Mouse (Mus musculus) ES-E14 (cell line): ENCODE measurements around the gene Rxrb. TPM values are rescaled to one million over a fixed set of nuclear protein-coding genes. Genes with fewer than 3 reads are reported as not detected.

ENCODE experiments used
- DNase-seq: peaks from one replicate; pipeline ENCODE4 v3.0.0-alpha.2; 2013; ENCODE audit warnings: low read depth, low spot score
- H3K27ac ChIP-seq: 2 replicates; pipeline ENCODE4 v1.5.1; 2012; ENCODE audit warnings: low read depth, mild to moderate bottlenecking, low read length, moderate library complexity, mixed read lengths; ENCODE audit not compliant: poor library complexity, insufficient read depth, severe bottlenecking
- H3K36me3 ChIP-seq: 2 replicates; pipeline ENCODE4 v1.6.1; 2012; ENCODE audit warnings: mild to moderate bottlenecking, low read length, moderate library complexity, mixed read lengths; ENCODE audit not compliant: control insufficient read depth, poor library complexity, insufficient read depth, severe bottlenecking
- H3K4me1 ChIP-seq, 2 experiments: fragments of 150-350 bp in 1 of 2; sonication (generic) in 1 of 2; 2 replicates each; pipeline ENCODE4 v1.6.1; 2012; ENCODE audit warnings: low read length in 2 of 2, mild to moderate bottlenecking in 1 of 2, mixed read lengths in 1 of 2; ENCODE audit not compliant: control insufficient read depth in 2 of 2, insufficient read depth in 2 of 2, poor library complexity in 1 of 2
- H3K4me3 ChIP-seq, 2 experiments: fragments of 150-350 bp in 1 of 2; sonication (generic) in 1 of 2; 2 replicates each; pipeline ENCODE4 v1.5.1; 2012; ENCODE audit warnings: low read length in 2 of 2, low read depth in 1 of 2, mild to moderate bottlenecking in 1 of 2, mixed read lengths in 1 of 2; ENCODE audit not compliant: insufficient read depth in 1 of 2, poor library complexity in 1 of 2, severe bottlenecking in 1 of 2
- H3K9ac ChIP-seq: 2 replicates; pipeline ENCODE4 v1.6.1; 2012; ENCODE audit warnings: low read depth, mild to moderate bottlenecking, low read length, mixed read lengths; ENCODE audit not compliant: poor library complexity, insufficient read depth, severe bottlenecking
- H3K9me3 ChIP-seq: fragments of 150-350 bp; sonication (generic); 2 replicates; pipeline ENCODE4 v1.6.1; 2012; ENCODE audit warnings: low read depth, mild to moderate bottlenecking, low read length; ENCODE audit not compliant: control insufficient read depth, insufficient read depth
- CHD2 ChIP-seq: IDR thresholded peaks from 2 replicates; pipeline ENCODE4 v1.6.1; 2014; ENCODE audit warnings: mild to moderate bottlenecking, low read depth, low read length, inconsistent platforms
- HCFC1 ChIP-seq: IDR thresholded peaks from 2 replicates; pipeline ENCODE4 v1.6.1; 2012; ENCODE audit warnings: low read length, inconsistent platforms, borderline replicate concordance; ENCODE audit not compliant: insufficient read depth
- MAFK ChIP-seq: IDR thresholded peaks from 2 replicates; pipeline ENCODE4 v1.6.1; 2014; ENCODE audit warnings: mild to moderate bottlenecking, low read depth, low read length, inconsistent platforms; ENCODE audit not compliant: insufficient read depth
- ZC3H11A ChIP-seq: IDR thresholded peaks from 2 replicates; pipeline ENCODE4 v1.6.1; 2012; ENCODE audit warnings: low read depth, mild to moderate bottlenecking, inconsistent platforms, low read length, borderline replicate concordance
- ZNF384 ChIP-seq: IDR thresholded peaks from 2 replicates; pipeline ENCODE4 v1.6.1; 2012; ENCODE audit warnings: low read depth, low read length, inconsistent platforms
- in situ Hi-C, 2 experiments: fragments of 600-800 bp; cut with MboI; formaldehyde crosslinking; loops; one replicate each; pipeline ENCODE4 v1.15.1; 2025; ENCODE audit warnings: low sequenced_read_pairs in 2 of 2, inconsistent platforms in 1 of 2; ENCODE audit not compliant: unreplicated experiment in 2 of 2
- total RNA-seq: library from RNA; depleted of rRNA; stranded (reverse); fragments of 300-350 nt; gene quantifications from 2 replicates; pipeline ENCODE4 v1.2.3, GENCODE M21; 2012; rRNA removed

The Rxrb gene
- total RNA-seq, 1 experiment, result 52.4 TPM

DNA sequence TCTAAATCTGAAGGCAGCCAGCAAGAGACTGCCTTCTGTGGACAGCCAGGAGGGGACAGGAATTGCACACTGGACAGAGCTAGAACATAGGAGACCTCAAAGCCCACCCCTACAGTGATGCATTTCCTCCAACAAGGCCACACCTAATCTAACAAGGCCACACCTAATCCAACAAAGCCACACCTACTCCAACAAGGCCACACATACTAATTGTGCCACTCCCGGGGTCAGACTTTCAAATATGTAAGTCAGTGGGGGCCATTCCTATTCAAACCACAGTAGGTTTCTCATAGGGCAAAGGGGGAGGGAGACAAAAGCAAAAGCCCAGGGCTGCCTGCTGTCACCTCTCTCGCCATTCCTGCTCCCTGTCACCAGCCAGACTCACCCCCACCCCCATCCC is 55.8 kb downstream of the Rxrb start:
- Histone ChIP-seq H3K4me3 (no peak overlapping the region), H3K9me3 (no peaks in the 10 kb centered on the region), H3K27ac (no peak overlapping the region), H3K36me3 (no peaks in the 10 kb centered on the region), H3K4me1 (peaks cover 0 to 13% of the 10 kb centered on the region in 2 experiments; a peak in 3 of 4 replicates), H3K9ac (no peak overlapping the region)
- no peak for DNase-seq
- in situ Hi-C loops, result no loop called here
- TF ChIP-seq ZC3H11A, result no peak
- TF ChIP-seq ZNF384, result no peak
- no peak for TF ChIP-seq HCFC1
- TF ChIP-seq CHD2, result no peak
- no peak for TF ChIP-seq MAFK

Other genes with a start within 250 kb of the Rxrb start
- gene Angptl4, start 250.0 kb upstream of the Rxrb start, total RNA-seq, result 30.5 and 39.3 TPM in 2 replicates
- 81.1 and 165 TPM in 2 replicates for gene Kank3, start 221.3 kb upstream of the Rxrb start, total RNA-seq
- 5,476 and 6,336 TPM in 2 replicates for gene Rps28, start 207.2 kb upstream of the Rxrb start, total RNA-seq
- 639 and 871 TPM in 2 replicates for gene Ndufa7, start 207.2 kb upstream of the Rxrb start, total RNA-seq
- 131 and 228 TPM in 2 replicates for gene Cd320, start 188.7 kb upstream of the Rxrb start, total RNA-seq
- 11.6 and 19.7 TPM in 2 replicates for gene Gm7029, start 158.0 kb upstream of the Rxrb start, total RNA-seq
- 149 and 187 TPM in 2 replicates for gene Kifc1, start 141.2 kb upstream of the Rxrb start, total RNA-seq
- gene Platr17, start 126.7 kb upstream of the Rxrb start, total RNA-seq, result 33.2 and 46.0 TPM in 2 replicates
- 67.3 and 73.7 TPM in 2 replicates for gene Daxx, start 122.4 kb upstream of the Rxrb start, total RNA-seq
- 39.4 and 64.9 TPM in 2 replicates for gene Tapbp, start 115.9 kb upstream of the Rxrb start, total RNA-seq
- gene Zbtb22, start 115.9 kb upstream of the Rxrb start, total RNA-seq, result 32.8 and 34.8 TPM in 2 replicates
- 65.8 and 129 TPM in 2 replicates for gene Rgl2, start 102.3 kb upstream of the Rxrb start, total RNA-seq
- gene Pfdn6, start 91.5 kb upstream of the Rxrb start, total RNA-seq, result 175 and 201 TPM in 2 replicates
- 65.6 and 78.2 TPM in 2 replicates for gene Wdr46, start 91.2 kb upstream of the Rxrb start, total RNA-seq
- gene B3galt4, start 80.3 kb upstream of the Rxrb start, total RNA-seq, result 10.3 and 15.3 TPM in 2 replicates
- 23.2 and 24.8 TPM in 2 replicates for gene Vps52, start 76.0 kb upstream of the Rxrb start, total RNA-seq
- 4,706 and 5,724 TPM in 2 replicates for gene Rps18, start 75.8 kb upstream of the Rxrb start, total RNA-seq
- gene H2-K1, start 31.5 kb upstream of the Rxrb start, total RNA-seq, result 69.5 and 155 TPM in 2 replicates
- gene Ring1, start 7.1 kb upstream of the Rxrb start, total RNA-seq, result 5.6 and 8.9 TPM in 2 replicates
- gene H2-Ke6, start 3.8 kb upstream of the Rxrb start, total RNA-seq, result 15.5 and 27.7 TPM in 2 replicates
- gene Slc39a7, start 130 bp upstream of the Rxrb start, total RNA-seq, result 253 and 394 TPM in 2 replicates
- gene Col11a2, start 7.6 kb downstream of the Rxrb start, total RNA-seq, result 1.3 and 1.4 TPM in 2 replicates
- 0.54 TPM in 1 of 2 replicates, not detected in the other for gene H2-Oa, start 60.5 kb downstream of the Rxrb start, total RNA-seq
- gene H2-DMa, start 87.7 kb downstream of the Rxrb start, total RNA-seq, result 18.5 and 24.5 TPM in 2 replicates
- gene Brd2, start 90.8 kb downstream of the Rxrb start, total RNA-seq, result 257 and 321 TPM in 2 replicates
- 0.31 TPM in 1 of 2 replicates, not detected in the other for gene H2-DMb2, start 111.5 kb downstream of the Rxrb start, total RNA-seq
- 3.1 and 5.0 TPM in 2 replicates for gene H2-DMb1, start 121.3 kb downstream of the Rxrb start, total RNA-seq
- 13.9 and 23.1 TPM in 2 replicates for gene Tap1, start 155.7 kb downstream of the Rxrb start, total RNA-seq
- 3.8 and 4.1 TPM in 2 replicates for gene Psmb9, start 156.0 kb downstream of the Rxrb start, total RNA-seq
- 3.2 and 7.4 TPM in 2 replicates for gene Psmb8, start 165.9 kb downstream of the Rxrb start, total RNA-seq
- 4.0 and 5.1 TPM in 2 replicates for gene Tap2, start 171.7 kb downstream of the Rxrb start, total RNA-seq
- gene H2-Ob, start 207.1 kb downstream of the Rxrb start, total RNA-seq, result not detected in 2 replicates
- 1.9 and 2.9 TPM in 2 replicates for gene H2-Ab1, start 225.9 kb downstream of the Rxrb start, total RNA-seq